Mouse (Mus musculus): ENCODE measurements around the gene Nsun6. TPM values are rescaled to one million over a fixed set of nuclear protein-coding genes. Genes with fewer than 3 reads are reported as not detected.
A peak's percentile ranks its signal among the peaks of the same experiment; 100 is the strongest.

Nsun6 gene
- polyA plus RNA-seq (2012; rRNA removed) = 0.15 and 0.24 TPM in 2 replicates

GRCm38 (mm10) chr2:15054945-15055637 is at the start of gene Nsun6:
Nsun6 (minus strand) TSS chr2:15055069.
- peak within 1 kb of the TSS; percentile 85 for H3K4me3 ChIP-seq (ENCODE audit: low read depth, low read length)
- WGBS = under 1% methylated on average over 73 of the region's 75 CpGs

GRCm38 (mm10) chr2:15104386-15104785 is 49.5 kb upstream of the Nsun6 start:
- Histone ChIP-seq H3K4me3 (ENCODE audit: low read depth, low read length) (no peak overlapping the region), H3K4me1 (ENCODE audit: control insufficient read depth, insufficient read depth, insufficient read length, low read length) (no peaks in the 10 kb centered on the region), H3K36me3 (ENCODE audit: control insufficient read depth, insufficient read depth, low read length) (no peaks in the 10 kb centered on the region), H3K27ac (ENCODE audit: insufficient read depth, low read depth, low read length) (no peak overlapping the region), H3K27me3 (ENCODE audit: control insufficient read depth, insufficient read depth, low read length) (no peaks in the 10 kb centered on the region)
- TF ChIP-seq POLR2A (IDR thresholded peaks at IDR 0.05; ENCODE audit: low read depth, low read length) = no peak
- no peak for TF ChIP-seq CTCF (IDR thresholded peaks at IDR 0.05; ENCODE audit: extremely low read depth, insufficient read length, insufficient replicate concordance, low read depth, low read length)
- 31% methylated on average over 1 of the region's 1 CpGs for WGBS

More at GRCm38 (mm10) chr2:15054945-15055637, at the start of gene Nsun6:
- no peaks in the 10 kb centered on the region; the same call in 1 of the 2 replicates for H3K4me1 ChIP-seq (ENCODE audit: control insufficient read depth, insufficient read depth, insufficient read length, low read length)
- H3K27me3 ChIP-seq (ENCODE audit: control insufficient read depth, insufficient read depth, low read length) = no peaks in the 10 kb centered on the region
- H3K36me3 ChIP-seq (ENCODE audit: control insufficient read depth, insufficient read depth, low read length) = 0 out of 2 replicates have a peak, but pooled peaks cover 2% of the 10 kb centered on the region
- TF ChIP-seq POLR2A (IDR thresholded peaks at IDR 0.05; ENCODE audit: low read depth, low read length) (peak; percentile 84), CTCF (IDR thresholded peaks at IDR 0.05; ENCODE audit: extremely low read depth, insufficient read length, insufficient replicate concordance, low read depth, low read length) (no peak)
- H3K27ac ChIP-seq (ENCODE audit: insufficient read depth, low read depth, low read length) = peak within 1 kb of the TSS; percentile 96

GRCm38 (mm10) chr2:15096514-15097090 is 41.7 kb upstream of the Nsun6 start:
- no peaks in the 10 kb centered on the region for H3K36me3 ChIP-seq (ENCODE audit: control insufficient read depth, insufficient read depth, low read length)
- TF ChIP-seq CTCF (IDR thresholded peaks at IDR 0.05; ENCODE audit: extremely low read depth, insufficient read length, insufficient replicate concordance, low read depth, low read length) (no peak), POLR2A (IDR thresholded peaks at IDR 0.05; ENCODE audit: low read depth, low read length) (no peak)
- no peaks in the 10 kb centered on the region for H3K4me1 ChIP-seq (ENCODE audit: control insufficient read depth, insufficient read depth, insufficient read length, low read length)
- no peak overlapping the region for H3K27ac ChIP-seq (ENCODE audit: insufficient read depth, low read depth, low read length)
- H3K4me3 ChIP-seq (ENCODE audit: low read depth, low read length) = no peak overlapping the region
- 49% methylated on average over 3 of the region's 3 CpGs for WGBS
- H3K27me3 ChIP-seq (ENCODE audit: control insufficient read depth, insufficient read depth, low read length) = no peaks in the 10 kb centered on the region

- Histone ChIP-seq H3K27me3 (ENCODE audit: control insufficient read depth, insufficient read depth, low read length) (no peaks in the 10 kb centered on the region), H3K27ac (ENCODE audit: insufficient read depth, low read depth, low read length) (no peak overlapping the region), H3K36me3 (ENCODE audit: control insufficient read depth, insufficient read depth, low read length) (no peaks in the 10 kb centered on the region), H3K4me1 (ENCODE audit: control insufficient read depth, insufficient read depth, insufficient read length, low read length) (no peaks in the 10 kb centered on the region), H3K4me3 (ENCODE audit: low read depth, low read length) (no peak overlapping the region)
- TF ChIP-seq CTCF (IDR thresholded peaks at IDR 0.05; ENCODE audit: extremely low read depth, insufficient read length, insufficient replicate concordance, low read depth, low read length) = no peak
- TF ChIP-seq POLR2A (IDR thresholded peaks at IDR 0.05; ENCODE audit: low read depth, low read length) = no peak
- 57% methylated on average over 1 of the region's 1 CpGs for WGBS
These were observed 32.4 kb upstream of the Nsun6 start for GRCm38 (mm10) chr2:15087308-15087707.

GRCm38 (mm10) chr2:15083702-15084101 is 28.8 kb upstream of the Nsun6 start:
- H3K4me3 ChIP-seq (ENCODE audit: low read depth, low read length) = no peak overlapping the region
- 92% methylated on average over 2 of the region's 2 CpGs for WGBS
- H3K4me1 ChIP-seq (ENCODE audit: control insufficient read depth, insufficient read depth, insufficient read length, low read length) = no peaks in the 10 kb centered on the region
- no peaks in the 10 kb centered on the region for H3K27me3 ChIP-seq (ENCODE audit: control insufficient read depth, insufficient read depth, low read length)
- no peak overlapping the region for H3K27ac ChIP-seq (ENCODE audit: insufficient read depth, low read depth, low read length)
- peaks cover 11% of the 10 kb centered on the region; the same call in 1 of the 2 replicates for H3K36me3 ChIP-seq (ENCODE audit: control insufficient read depth, insufficient read depth, low read length)
- TF ChIP-seq CTCF (IDR thresholded peaks at IDR 0.05; ENCODE audit: extremely low read depth, insufficient read length, insufficient replicate concordance, low read depth, low read length) (no peak), POLR2A (IDR thresholded peaks at IDR 0.05; ENCODE audit: low read depth, low read length) (no peak)

- 70% methylated on average over 5 of the region's 5 CpGs for WGBS
- Histone ChIP-seq H3K27me3 (ENCODE audit: control insufficient read depth, insufficient read depth, low read length) (no peaks in the 10 kb centered on the region), H3K4me3 (ENCODE audit: low read depth, low read length) (no peak overlapping the region), H3K36me3 (ENCODE audit: control insufficient read depth, insufficient read depth, low read length) (peaks cover 22% of the 10 kb centered on the region), H3K27ac (ENCODE audit: insufficient read depth, low read depth, low read length) (no peak overlapping the region), H3K4me1 (ENCODE audit: control insufficient read depth, insufficient read depth, insufficient read length, low read length) (peaks cover 2% of the 10 kb centered on the region; the same call in 1 of the 2 replicates)
- TF ChIP-seq POLR2A (IDR thresholded peaks at IDR 0.05; ENCODE audit: low read depth, low read length) (no peak), CTCF (IDR thresholded peaks at IDR 0.05; ENCODE audit: extremely low read depth, insufficient read length, insufficient replicate concordance, low read depth, low read length) (no peak)
These were observed 12.2 kb upstream of the Nsun6 start for GRCm38 (mm10) chr2:15067091-15067490.

- H3K4me1 ChIP-seq (ENCODE audit: control insufficient read depth, insufficient read depth, insufficient read length, low read length) = peaks cover 2% of the 10 kb centered on the region; the same call in 1 of the 2 replicates
- no peak for TF ChIP-seq POLR2A (IDR thresholded peaks at IDR 0.05; ENCODE audit: low read depth, low read length)
- H3K4me3 ChIP-seq (ENCODE audit: low read depth, low read length) = no peak overlapping the region
- H3K27me3 ChIP-seq (ENCODE audit: control insufficient read depth, insufficient read depth, low read length) = no peaks in the 10 kb centered on the region
- peaks cover 15% of the 10 kb centered on the region for H3K36me3 ChIP-seq (ENCODE audit: control insufficient read depth, insufficient read depth, low read length)
- 80% methylated on average over 2 of the region's 2 CpGs for WGBS
- H3K27ac ChIP-seq (ENCODE audit: insufficient read depth, low read depth, low read length) = no peak overlapping the region
These were observed 10.6 kb upstream of the Nsun6 start for GRCm38 (mm10) chr2:15065447-15065846.

Data from small intestine, adult 2 months (tissue).